In the genomic region with DNA sequence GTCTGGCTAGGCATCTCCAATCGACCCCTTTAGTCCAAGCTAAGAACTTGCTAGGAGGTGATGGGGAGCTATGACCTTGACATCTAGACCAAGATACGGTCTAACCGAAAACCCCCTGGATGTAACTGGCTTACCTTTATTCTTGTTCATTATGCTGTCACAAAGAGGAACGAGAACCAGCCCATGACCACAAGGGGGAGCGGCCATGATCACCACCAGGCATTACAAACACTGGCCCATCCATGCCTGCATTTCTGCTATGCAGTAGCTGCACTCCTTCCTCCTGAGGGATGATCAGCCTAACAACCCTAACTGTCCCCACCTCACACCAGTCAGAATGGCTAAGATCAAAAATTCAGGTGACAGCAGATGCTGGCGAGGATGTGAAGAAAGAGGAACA, we compare ENCODE assay signal across 16 mouse cellular contexts. TPM values are rescaled to one million over a fixed set of nuclear protein-coding genes. Genes with fewer than 3 reads are reported as not detected.
DNase-seq lines count a peak whose midpoint lies in the region; ATAC-seq and TF ChIP-seq lines count a peak whose summit lies in the region.
"Had no signal": no experiment of that assay in that cellular context is flagged by ENCODE, and none has a peak within 500 bp of the region (broad histone marks: within the 10 kb centered on the region; RNA-seq: fewer than 3 reads in every experiment).

No protein-coding gene starts in this region.

- no peaks in the 10 kb centered on the region for H3K79me2 ChIP-seq in liver, adult 2 months (ENCODE audit: control insufficient read depth, insufficient read depth, low read length)

- H3K4me1 ChIP-seq in heart, postnatal 0 days (ENCODE audit: control insufficient read depth, insufficient read depth) = peaks cover 3% of the 10 kb centered on the region; the same call in 1 of the 2 replicates
- peaks cover 4% of the 10 kb centered on the region for H3K4me1 ChIP-seq in heart, embryonic 11.5 days (ENCODE audit: control insufficient read depth, insufficient read depth, low read length)
- no peaks in the 10 kb centered on the region for H3K4me1 ChIP-seq in liver, adult 2 months (ENCODE audit: control insufficient read depth, insufficient read depth, low read length)
- H3K4me1 ChIP-seq in liver, embryonic 11.5 days (replicated peaks; ENCODE audit: control insufficient read depth, insufficient read depth, low read length) = no peaks in the 10 kb centered on the region
- H3K4me1 ChIP-seq in ES-Bruce4 (ENCODE audit: control insufficient read depth, insufficient read depth, low read length) = no peaks in the 10 kb centered on the region
- H3K4me1 ChIP-seq in embryonic facial prominence, embryonic 10.5 days = no peaks in the 10 kb centered on the region
- H3K4me1 ChIP-seq: limb, embryonic 13.5 days; neural tube, embryonic 15.5 days; stomach, embryonic 15.5 days had no signal

- no peak overlapping the region for H3K27ac ChIP-seq in heart, postnatal 0 days (ENCODE audit: low read depth)
- H3K27ac ChIP-seq in heart, embryonic 11.5 days (ENCODE audit: low read depth, low read length) = no peak overlapping the region
- no peak overlapping the region for H3K27ac ChIP-seq in liver, adult 2 months (replicated peaks; ENCODE audit: insufficient read depth, low read depth, low read length)
- no peak overlapping the region for H3K27ac ChIP-seq in liver, embryonic 11.5 days (ENCODE audit: low read depth, low read length)
- H3K27ac ChIP-seq in ES-Bruce4 (ENCODE audit: insufficient read depth, low read length) = no peak overlapping the region
- H3K27ac ChIP-seq in embryonic facial prominence, embryonic 10.5 days (replicated peaks) = no peak overlapping the region
- H3K27ac ChIP-seq: limb, embryonic 13.5 days; neural tube, embryonic 15.5 days; stomach, embryonic 15.5 days had no signal

- no peak for ATAC-seq in heart, postnatal 0 days (ENCODE audit: insufficient read depth, low read depth)
- ATAC-seq in heart, embryonic 11.5 days (replicated peaks; ENCODE audit: insufficient number of reproducible peaks, low FRiP score, low TSS enrichment) = no peak
- ATAC-seq in liver, embryonic 11.5 days (replicated peaks; ENCODE audit: low FRiP score) = no peak

- DNase-seq in heart, postnatal 0 days (ENCODE audit: low spot score) = no peak
- DNase-seq in liver, adult 2 months (ENCODE audit: extremely low read depth, low read depth, low spot score) = no peak
- no peak for DNase-seq in liver, embryonic 11.5 days (ENCODE audit: low spot score)
- DNase-seq in embryonic facial prominence, embryonic 10.5 days (ENCODE audit: low spot score) = peak; percentile 22
- no peak for DNase-seq in cerebellum, adult 9-11 months
- no peak for DNase-seq in gastrocnemius, adult 8-10 months (ENCODE audit: low spot score in 2 of 2)

- no peaks in the 10 kb centered on the region for H3K36me3 ChIP-seq in heart, postnatal 0 days (replicated peaks; ENCODE audit: control insufficient read depth, insufficient read depth, low read length)
- H3K36me3 ChIP-seq in heart, embryonic 11.5 days (ENCODE audit: control insufficient read depth, insufficient read depth, low read length) = no peaks in the 10 kb centered on the region
- H3K36me3 ChIP-seq in liver, adult 2 months (ENCODE audit: control insufficient read depth, insufficient read depth, low read length) = no peaks in the 10 kb centered on the region
- no peaks in the 10 kb centered on the region for H3K36me3 ChIP-seq in liver, embryonic 11.5 days (ENCODE audit: control insufficient read depth, insufficient read depth, low read length)
- no peaks in the 10 kb centered on the region for H3K36me3 ChIP-seq in ES-Bruce4 (ENCODE audit: control insufficient read depth, insufficient read depth, low read length, poor library complexity, severe bottlenecking)
- no peaks in the 10 kb centered on the region for H3K36me3 ChIP-seq in embryonic facial prominence, embryonic 10.5 days (replicated peaks)
- H3K36me3 ChIP-seq: limb, embryonic 13.5 days; neural tube, embryonic 15.5 days; stomach, embryonic 15.5 days had no signal

- 75% methylated on average over 6 of the region's 6 CpGs for WGBS in heart, postnatal 0 days
- WGBS in heart, embryonic 11.5 days (ENCODE audit: insufficient replicate concordance) = 71% methylated on average over 6 of the region's 6 CpGs
- 73% methylated on average over 6 of the region's 6 CpGs for WGBS in liver, adult 2 months
- 58% methylated on average over 5 of the region's 6 CpGs for WGBS in liver, embryonic 11.5 days
- 79% methylated on average over 6 of the region's 6 CpGs for WGBS in embryonic facial prominence, embryonic 10.5 days

- H3K4me3 ChIP-seq in heart, postnatal 0 days (ENCODE audit: low read depth, low read length) = no peak overlapping the region
- H3K4me3 ChIP-seq in heart, embryonic 11.5 days (ENCODE audit: low read depth, low read length) = no peak overlapping the region
- no peak overlapping the region for H3K4me3 ChIP-seq in liver, adult 2 months (ENCODE audit: insufficient read depth, low read depth, low read length)
- no peak overlapping the region for H3K4me3 ChIP-seq in liver, embryonic 11.5 days (ENCODE audit: low read depth, low read length)
- H3K4me3 ChIP-seq in ES-Bruce4 (ENCODE audit: low read depth, low read length) = no peak overlapping the region
- no peak overlapping the region for H3K4me3 ChIP-seq in embryonic facial prominence, embryonic 10.5 days
- H3K4me3 ChIP-seq: limb, embryonic 13.5 days; neural tube, embryonic 15.5 days; stomach, embryonic 15.5 days had no signal

- no peak for TF ChIP-seq POLR2A in liver, adult 2 months (IDR thresholded peaks at IDR 0.05; ENCODE audit: extremely low read depth, insufficient read depth, low read length)
- TF ChIP-seq POLR2A in ES-Bruce4 (IDR thresholded peaks at IDR 0.05; ENCODE audit: insufficient read depth, low read length) = no peak

- 0 out of 2 replicates have a peak, but pooled peaks cover 3% of the 10 kb centered on the region for H3K27me3 ChIP-seq in heart, postnatal 0 days (ENCODE audit: control insufficient read depth, insufficient read depth, low read length)
- H3K27me3 ChIP-seq in heart, embryonic 11.5 days (ENCODE audit: control insufficient read depth, insufficient read depth, low read length) = no peaks in the 10 kb centered on the region
- H3K27me3 ChIP-seq in liver, adult 2 months (ENCODE audit: control insufficient read depth, insufficient read depth, low read length) = no peaks in the 10 kb centered on the region
- no peaks in the 10 kb centered on the region for H3K27me3 ChIP-seq in liver, embryonic 11.5 days (replicated peaks; ENCODE audit: control insufficient read depth, insufficient read depth, low read length)
- H3K27me3 ChIP-seq in ES-Bruce4 (ENCODE audit: control insufficient read depth, insufficient read depth, low read length, poor library complexity, severe bottlenecking) = no peaks in the 10 kb centered on the region
- H3K27me3 ChIP-seq in embryonic facial prominence, embryonic 10.5 days (replicated peaks; ENCODE audit: low read depth, poor library complexity, severe bottlenecking) = no peaks in the 10 kb centered on the region
- H3K27me3 ChIP-seq: limb, embryonic 13.5 days; neural tube, embryonic 15.5 days; stomach, embryonic 15.5 days had no signal

- H3K9ac ChIP-seq in heart, postnatal 0 days (replicated peaks; ENCODE audit: low read depth, low read length) = no peak overlapping the region
- no peak overlapping the region for H3K9ac ChIP-seq in heart, embryonic 11.5 days (ENCODE audit: low read depth, low read length)
- H3K9ac ChIP-seq in liver, adult 2 months (ENCODE audit: low read depth, low read length) = no peak overlapping the region
- H3K9ac ChIP-seq in liver, embryonic 11.5 days (ENCODE audit: low read depth, low read length) = no peak overlapping the region
- H3K9ac ChIP-seq in ES-Bruce4 (ENCODE audit: low read depth, poor library complexity, severe bottlenecking) = no peak overlapping the region
- H3K9ac ChIP-seq: limb, embryonic 13.5 days; neural tube, embryonic 15.5 days; stomach, embryonic 15.5 days had no signal

- no peak overlapping the region for H3K4me2 ChIP-seq in heart, postnatal 0 days (ENCODE audit: low read depth, low read length)
- H3K4me2 ChIP-seq in heart, embryonic 11.5 days = no peak overlapping the region
- no peak overlapping the region for H3K4me2 ChIP-seq in liver, embryonic 11.5 days
- H3K4me2 ChIP-seq: limb, embryonic 13.5 days; neural tube, embryonic 15.5 days; stomach, embryonic 15.5 days had no signal

- peak; percentile 11; the same call in 1 of the 2 replicates for TF ChIP-seq CTCF in heart, postnatal 0 days (IDR thresholded peaks at IDR 0.05; ENCODE audit: low read depth)
- peak; percentile 31 for TF ChIP-seq CTCF in liver, adult 2 months (IDR thresholded peaks at IDR 0.05; ENCODE audit: low read depth, low read length)
- TF ChIP-seq CTCF in ES-Bruce4 (IDR thresholded peaks at IDR 0.05; ENCODE audit: low read depth, low read length) = peak; percentile 51

- H3K9me3 ChIP-seq in heart, postnatal 0 days (replicated peaks; ENCODE audit: control insufficient read depth, low read length) = no peaks in the 10 kb centered on the region
- no peaks in the 10 kb centered on the region for H3K9me3 ChIP-seq in heart, embryonic 11.5 days (replicated peaks; ENCODE audit: control insufficient read depth, low read length)
- no peaks in the 10 kb centered on the region for H3K9me3 ChIP-seq in liver, embryonic 11.5 days (ENCODE audit: control insufficient read depth, low read length)
- no peaks in the 10 kb centered on the region for H3K9me3 ChIP-seq in ES-Bruce4 (replicated peaks; ENCODE audit: control insufficient read depth, insufficient read depth, low read length, poor library complexity, severe bottlenecking)
- H3K9me3 ChIP-seq in embryonic facial prominence, embryonic 10.5 days = no peaks in the 10 kb centered on the region
- H3K9me3 ChIP-seq: limb, embryonic 13.5 days; neural tube, embryonic 15.5 days; stomach, embryonic 15.5 days had no signal

- TF ChIP-seq EP300 in heart, postnatal 0 days (IDR thresholded peaks at IDR 0.05; ENCODE audit: low read depth) = no peak
- no peak for TF ChIP-seq EP300 in ES-Bruce4 (IDR thresholded peaks at IDR 0.05; ENCODE audit: insufficient read depth, low read depth, low read length)

RNA-seq across cellular contexts. Expression of gene Ces1a, which starts 35.8 kb away (rescaled TPM):
- not detected in 2 replicates for total RNA-seq in heart, postnatal 0 days (2014; rRNA removed; ENCODE audit: low replicate concordance)
- not detected in 2 replicates for polyA plus RNA-seq in heart, postnatal 0 days (2015; fragmentation: Nextera tagmentation; extraction: Ambion mirVana)
- not detected in 2 replicates for polyA plus RNA-seq in heart, embryonic 11.5 days (2014; fragmentation: Nextera tagmentation; extraction: Ambion mirVana)
- 0.28 TPM in 1 of 2 replicates, not detected in the other for total RNA-seq in liver, adult 2 months (2014; rRNA removed)
- polyA plus RNA-seq in liver, adult 2 months (2012; rRNA removed) = 0.09 and 0.20 TPM in 2 replicates
- not detected in 2 replicates for polyA plus RNA-seq in liver, embryonic 11.5 days (2014; fragmentation: Nextera tagmentation; extraction: Ambion mirVana)
- polyA plus RNA-seq in ES-Bruce4 (2011; ENCODE audit: insufficient read depth, insufficient read length, low read depth, missing spikeins) = not detected in 2 replicates
- not detected in 2 replicates for polyA plus RNA-seq in embryonic facial prominence, embryonic 10.5 days (2016; fragmentation: Nextera tagmentation; extraction: Ambion mirVana)
- total RNA-seq in gastrocnemius, adult 8-10 months (2022) = not detected
- total RNA-seq: adrenal gland, adult 2 months; heart, adult 8-10 months; heart, postnatal 4 days; layer of hippocampus, postnatal 25 days had no signal
- polyA plus RNA-seq: adrenal gland, adult 2 months; stomach, embryonic 15.5 days; urinary bladder, adult 2 months had no signal

RNA-seq across cellular contexts. Expression of gene Slc6a2, which starts 52.3 kb away (rescaled TPM):
- total RNA-seq in heart, postnatal 0 days (2014; rRNA removed; ENCODE audit: low replicate concordance) = 0.27 TPM in 1 of 2 replicates, not detected in the other
- polyA plus RNA-seq in heart, postnatal 0 days (2015; fragmentation: Nextera tagmentation; extraction: Ambion mirVana) = not detected in 2 replicates
- polyA plus RNA-seq in heart, embryonic 11.5 days (2014; fragmentation: Nextera tagmentation; extraction: Ambion mirVana) = not detected in 2 replicates
- not detected in 2 replicates for total RNA-seq in liver, adult 2 months (2014; rRNA removed)
- not detected in 2 replicates for polyA plus RNA-seq in liver, adult 2 months (2012; rRNA removed)
- 0.03 TPM in 1 of 2 replicates, not detected in the other for polyA plus RNA-seq in liver, embryonic 11.5 days (2014; fragmentation: Nextera tagmentation; extraction: Ambion mirVana)
- 0.13 TPM in 1 of 2 replicates, not detected in the other for polyA plus RNA-seq in ES-Bruce4 (2011; ENCODE audit: insufficient read depth, insufficient read length, low read depth, missing spikeins)
- 0.02 and 0.11 TPM in 2 replicates for polyA plus RNA-seq in embryonic facial prominence, embryonic 10.5 days (2016; fragmentation: Nextera tagmentation; extraction: Ambion mirVana)
- under 1 TPM; 0.29 to 0.54 (median 0.30) TPM for total RNA-seq in gastrocnemius, adult 8-10 months (2022)
